Mouse (Mus musculus) erythroblast, adult 5-6 weeks (primary cell): ENCODE data around the gene Hc. TPM values are rescaled to one million over a fixed set of nuclear protein-coding genes. Genes with fewer than 3 reads are reported as not detected.

ENCODE experiments used
- ATAC-seq: replicated peaks from 2 replicates; pipeline ENCODE4 v1.8.0; 2016; ENCODE audit warnings: moderate number of reproducible peaks, mild to moderate bottlenecking, moderate TSS enrichment, inconsistent platforms; ENCODE audit not compliant: poor library complexity, low FRiP score, severe bottlenecking
- total RNA-seq, 2 experiments: library from RNA; stranded (forward) in 1 of 2; stranded (reverse) in 1 of 2; fragments of 150-400 nt in 1 of 2; fragments of 200-764, 138-1000 nt in 1 of 2; gene quantifications; 2 replicates each; pipeline versions ENCODE4 v1.2.3 to v1.2.4; 2015 to 2017; ENCODE audit warnings: low replicate concordance in 2 of 2

Hc gene
- total RNA-seq, 2 experiments from 2014 or later, result not detected

- no peak for ATAC-seq
These were observed 78.1 kb downstream of the Hc start for GRCm38 (mm10) chr2:34982906-34983698.

DNA sequence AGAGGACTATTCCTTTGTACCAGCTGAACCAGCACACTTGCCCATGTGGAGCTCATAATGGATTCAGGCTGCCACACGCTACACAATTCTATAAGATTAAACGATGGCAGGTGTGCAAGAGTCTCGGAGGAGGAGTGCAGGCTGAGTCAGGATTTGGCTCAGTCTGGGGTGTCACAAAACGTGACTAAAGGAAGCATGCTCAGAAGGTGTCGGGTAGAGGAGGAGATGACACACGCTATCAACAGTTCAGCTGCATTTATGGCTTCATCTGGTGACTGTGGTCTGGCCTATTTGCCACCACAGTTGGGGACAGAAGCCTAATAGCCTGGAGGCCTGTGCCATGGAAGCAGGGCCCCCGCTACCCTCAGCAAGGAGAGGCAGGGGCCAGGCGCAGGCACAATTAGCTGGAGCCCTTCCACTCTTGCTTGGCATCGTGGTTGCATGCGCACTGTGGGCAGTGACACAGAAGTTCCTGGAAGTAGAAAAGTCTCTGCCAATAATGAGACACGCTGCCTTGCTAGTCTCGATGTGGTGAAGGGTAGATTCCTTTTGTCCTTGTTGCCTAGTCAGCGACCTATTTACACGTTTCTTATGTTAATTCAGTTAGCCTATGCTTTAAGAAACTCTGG lies 79.0 kb downstream of the Hc start:
- ATAC-seq, result no peak

GRCm38 (mm10) chr2:34979459-34980011 lies 81.7 kb downstream of the Hc start:
- ATAC-seq, result no peak

DNA sequence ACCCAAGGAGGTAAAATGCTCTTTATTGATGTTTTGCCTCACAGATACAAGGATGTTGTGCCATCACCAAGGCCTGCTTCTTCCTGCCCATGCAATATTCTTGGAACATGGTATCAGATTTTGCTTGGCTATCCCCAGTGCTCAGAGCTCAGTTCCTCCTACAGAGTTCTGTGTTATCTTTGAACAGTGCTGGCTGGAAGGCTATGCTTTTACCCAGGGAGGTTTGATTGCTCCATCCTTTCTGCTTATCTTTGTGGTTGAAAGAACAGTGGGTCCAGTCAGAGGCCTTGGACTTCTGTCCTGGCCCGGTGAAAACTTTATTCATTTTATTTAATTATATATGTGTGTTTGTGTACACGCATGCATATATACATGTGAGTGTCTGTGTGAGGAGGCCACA lies 83.0 kb downstream of the Hc start:
- ATAC-seq, result no peak

GRCm38 (mm10) chr2:34976945-34977658 lies 84.1 kb downstream of the Hc start:
- ATAC-seq, result no peak

GRCm38 (mm10) chr2:34976447-34976846 lies 84.8 kb downstream of the Hc start:
- no peak for ATAC-seq

DNA sequence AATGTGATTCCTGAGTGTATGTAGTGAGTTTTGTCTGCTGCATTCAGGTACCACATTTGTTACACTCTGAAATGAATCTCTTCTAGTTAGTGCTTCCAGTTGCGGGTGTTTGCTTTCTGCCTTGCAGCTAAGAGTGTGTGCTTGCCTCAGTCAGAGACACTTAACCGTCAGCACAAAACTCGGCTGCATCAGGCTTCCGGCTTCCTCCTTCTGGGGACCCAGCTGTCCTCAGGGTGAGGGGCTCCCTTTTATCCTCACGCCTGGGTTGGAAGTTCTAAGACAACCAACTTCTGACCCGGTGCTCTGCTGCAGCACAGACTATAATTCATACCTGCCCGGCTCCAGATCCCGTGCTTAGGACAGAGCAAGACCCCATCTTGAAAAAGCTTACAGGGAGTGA lies 88.2 kb downstream of the Hc start:
- no peak for ATAC-seq

- no peak for ATAC-seq
These were observed 90.0 kb downstream of the Hc start for GRCm38 (mm10) chr2:34971080-34971888.

GRCm38 (mm10) chr2:34970092-34970750 lies 91.0 kb downstream of the Hc start:
- ATAC-seq, result peak; percentile 62; the same call in 1 of the 2 replicates

DNA sequence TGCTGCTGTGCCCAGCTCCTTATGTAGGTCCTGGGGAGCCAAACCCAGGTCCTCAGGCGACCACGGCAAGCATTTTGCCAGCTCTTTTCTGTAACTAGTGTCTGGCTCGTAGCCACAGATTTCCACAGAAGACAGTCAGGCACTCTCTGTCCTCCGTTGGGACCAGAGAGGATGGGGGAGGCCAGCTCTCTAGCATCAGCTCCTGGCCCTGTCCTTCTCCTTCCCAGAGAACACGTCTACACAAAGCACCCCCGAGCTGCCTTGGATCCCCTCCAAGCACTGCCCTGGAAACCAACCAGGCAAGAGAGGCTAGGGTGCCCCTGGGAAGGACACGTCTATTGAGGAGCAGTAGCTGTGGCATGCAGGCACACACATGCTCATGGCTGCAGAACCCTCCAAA lies 92.1 kb downstream of the Hc start:
- no peak for ATAC-seq

DNA sequence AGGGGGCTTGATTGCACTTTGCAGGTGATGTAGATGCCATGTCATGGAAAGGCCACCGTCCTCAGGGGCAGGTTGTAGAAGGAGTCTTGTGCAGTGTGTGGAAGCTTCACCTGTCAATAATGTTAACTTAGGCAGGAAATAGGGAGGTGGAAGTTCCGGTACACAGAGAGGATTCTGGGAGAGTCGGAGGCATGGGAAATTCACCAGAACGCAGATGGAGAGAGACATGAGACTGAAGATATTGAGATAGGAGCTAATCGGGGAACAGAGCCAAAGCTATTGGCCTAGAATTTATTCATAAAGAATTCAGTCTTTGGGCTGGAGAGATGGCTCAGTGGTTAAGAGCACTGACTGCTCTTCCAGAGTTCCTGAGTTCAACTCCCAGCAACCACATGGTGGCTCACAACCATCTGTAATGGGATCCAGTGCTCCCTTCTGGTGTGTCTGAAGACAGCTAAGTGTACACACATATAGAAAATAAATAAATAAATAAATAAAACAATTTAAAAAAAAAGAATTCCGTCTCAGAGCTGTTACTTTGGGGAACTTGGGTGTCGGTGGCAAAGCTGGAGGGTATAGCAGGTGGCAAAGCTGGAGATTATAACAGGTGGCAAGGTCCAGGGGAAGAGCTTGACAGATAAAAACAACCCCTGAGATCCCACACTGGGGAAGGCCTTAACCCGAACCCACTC lies 94.8 kb downstream of the Hc start:
- no peak for ATAC-seq

DNA sequence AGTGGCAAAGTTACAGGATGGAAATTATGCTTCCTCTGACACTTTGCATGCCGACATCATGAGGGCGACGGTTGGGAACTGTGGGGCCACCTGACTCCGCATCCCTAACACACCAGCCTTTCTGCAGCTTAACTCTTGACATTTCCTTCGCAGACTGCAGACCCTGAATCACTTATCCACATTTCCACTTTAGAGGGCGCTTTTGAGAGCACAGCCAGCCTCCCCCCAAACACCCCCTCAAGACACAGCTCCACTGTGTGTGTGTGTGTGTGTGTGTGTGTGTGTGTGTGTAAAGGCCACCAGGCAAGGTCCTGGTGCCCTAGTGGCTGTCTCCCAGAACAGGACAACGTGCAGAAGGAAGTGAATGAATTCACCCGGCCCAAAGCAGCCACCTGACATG lies 95.4 kb downstream of the Hc start:
- no peak for ATAC-seq

DNA sequence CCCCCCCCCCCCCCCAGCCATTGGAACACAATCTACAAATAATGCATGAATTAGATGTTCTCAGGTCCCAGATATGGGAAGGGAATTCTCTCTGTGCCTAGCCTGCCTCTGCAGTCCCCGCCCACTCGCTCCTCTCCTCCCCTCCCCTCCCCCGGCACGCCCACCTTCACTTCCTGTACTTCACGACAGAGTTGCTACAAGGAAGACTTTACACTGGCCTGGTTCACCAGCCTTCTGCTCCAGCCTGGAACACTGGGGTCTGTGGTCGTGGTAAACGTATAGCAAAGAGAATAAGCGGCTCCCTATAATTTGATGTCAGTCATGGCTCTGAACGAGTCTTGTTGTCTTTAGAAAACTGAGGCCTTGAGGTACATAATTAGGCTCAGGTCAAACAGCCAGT lies 95.9 kb downstream of the Hc start:
- ATAC-seq, result no peak

- ATAC-seq, result no peak
These were observed 96.6 kb downstream of the Hc start for GRCm38 (mm10) chr2:34964651-34965050.

- ATAC-seq, result no peak
These were observed 97.0 kb downstream of the Hc start for GRCm38 (mm10) chr2:34964230-34964629.

GRCm38 (mm10) chr2:34963371-34963956 lies 97.8 kb downstream of the Hc start:
- ATAC-seq, result peak; percentile 57

DNA sequence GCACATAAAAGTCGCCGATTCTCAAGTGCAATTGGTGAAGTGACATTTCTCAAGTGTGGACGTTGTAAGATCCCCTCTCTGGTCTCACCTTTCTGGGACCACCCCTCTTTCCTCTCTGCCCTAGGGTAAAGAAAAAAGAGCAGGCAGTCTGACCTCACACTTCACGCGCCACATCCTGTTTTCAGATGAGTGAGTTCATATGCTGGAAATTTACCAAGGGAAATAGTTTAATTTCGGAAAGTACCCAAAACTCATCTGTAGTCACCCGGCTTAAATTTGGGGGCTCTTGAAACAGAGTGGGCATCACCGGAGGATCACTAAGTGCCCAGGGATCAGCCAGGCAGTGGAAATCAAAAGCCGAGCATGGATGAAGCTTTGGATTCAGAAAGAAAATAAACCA lies 98.3 kb downstream of the Hc start:
- no peak for ATAC-seq

DNA sequence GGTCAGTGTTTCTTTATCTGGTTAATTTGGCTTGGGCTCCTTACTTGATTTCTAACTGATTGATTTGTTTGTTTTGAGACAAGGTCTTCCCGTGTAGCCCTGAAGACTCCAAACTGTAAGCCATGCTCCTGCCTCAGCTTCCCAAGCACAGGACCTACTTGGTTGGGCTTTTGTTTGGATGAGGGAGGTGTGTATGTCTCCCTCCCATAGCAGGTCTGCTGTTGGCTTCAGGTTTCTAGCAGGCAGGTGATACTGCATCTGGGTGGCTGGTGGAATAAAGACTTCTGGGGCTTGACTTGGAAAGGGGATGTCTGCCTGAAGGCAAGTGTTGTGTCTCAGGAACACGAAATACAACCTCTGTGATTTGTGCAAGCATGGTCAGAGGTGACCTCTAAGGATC lies 99.0 kb downstream of the Hc start:
- ATAC-seq, result no peak
